In the genomic region with DNA sequence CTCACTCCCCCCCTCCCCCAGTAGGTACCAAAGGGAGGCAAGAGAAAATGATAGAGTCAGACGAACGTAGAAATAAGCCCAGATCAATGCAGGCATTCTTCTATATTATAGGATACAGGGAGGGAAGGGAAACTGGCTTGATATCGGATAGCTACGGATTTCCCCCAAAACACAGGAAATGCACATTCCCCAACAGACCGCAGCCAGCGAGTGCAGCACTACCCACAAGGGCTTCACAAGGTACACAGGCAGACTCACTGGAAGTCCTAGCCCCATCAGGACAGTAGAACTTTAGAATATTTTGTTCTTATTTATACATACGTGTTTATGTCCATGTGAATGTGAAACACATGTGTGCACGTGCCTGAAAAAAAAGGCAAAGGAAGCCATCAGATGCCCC, we compare ENCODE assay signal across 19 mouse cellular contexts.
DNase-seq lines count a peak whose midpoint lies in the region; ATAC-seq lines count a peak whose summit lies in the region.
"Had no signal": no experiment of that assay in that cellular context is flagged by ENCODE, and none has a peak within 500 bp of the region (broad histone marks: within the 10 kb centered on the region; RNA-seq: fewer than 3 reads in every experiment).

No protein-coding gene starts in this region.

- no peaks in the 10 kb centered on the region for H3K27me3 ChIP-seq in heart, embryonic 14.5 days (ENCODE audit: control insufficient read depth, insufficient read depth, low read length)

- no peaks in the 10 kb centered on the region for H3K36me3 ChIP-seq in heart, embryonic 14.5 days (ENCODE audit: control insufficient read depth, insufficient read depth, low read length)
- H3K36me3 ChIP-seq: midbrain, embryonic 15.5 days; neural tube, embryonic 12.5 days; stomach, embryonic 15.5 days had no signal

- no peaks in the 10 kb centered on the region for H3K9me3 ChIP-seq in heart, embryonic 14.5 days (ENCODE audit: control insufficient read depth, low read length)
- H3K9me3 ChIP-seq: midbrain, embryonic 15.5 days; neural tube, embryonic 12.5 days; stomach, embryonic 15.5 days had no signal

- DNase-seq in heart, adult 8-10 months (ENCODE audit: low spot score), result no peak
- DNase-seq in T-cell, adult 2 months (ENCODE audit: low spot score), result peak; percentile 18
- no peak for DNase-seq in ovary, postnatal 36 days (ENCODE audit: low spot score)
- no peak for DNase-seq in adrenal gland, postnatal 14 days
- no peak for DNase-seq in left cerebral cortex, postnatal 36 days (ENCODE audit: low spot score in 2 of 2)
- DNase-seq: adrenal gland, postnatal 25 days; cerebellum, adult 9-10 months; embryo, embryonic 11 days; gastrocnemius, postnatal 25 days; lung, adult 18-20 months; right cerebral cortex, postnatal 4 days had no signal

- H3K4me3 ChIP-seq in heart, embryonic 14.5 days (ENCODE audit: control insufficient read depth in 1 of 2, insufficient read depth in 1 of 2, low read depth in 1 of 2, low read length in 2 of 2), result no peak overlapping the region
- H3K4me3 ChIP-seq: midbrain, embryonic 15.5 days; neural tube, embryonic 12.5 days; stomach, embryonic 15.5 days had no signal

- no peak overlapping the region for H3K27ac ChIP-seq in heart, embryonic 14.5 days (replicated peaks in 1 of 2; ENCODE audit: control insufficient read depth in 1 of 2, insufficient read depth in 1 of 2, low read depth in 2 of 2, low read length in 2 of 2)
- H3K27ac ChIP-seq: kidney, postnatal 0 days; midbrain, embryonic 15.5 days; neural tube, embryonic 12.5 days; stomach, embryonic 15.5 days had no signal

- H3K4me1 ChIP-seq in heart, embryonic 14.5 days (ENCODE audit: control insufficient read depth in 2 of 2, insufficient read depth in 2 of 2, low read length in 2 of 2), result peaks cover 0 to 4% of the 10 kb centered on the region in 2 experiments; a peak in 1 of 4 replicates
- H3K4me1 ChIP-seq: stomach, embryonic 15.5 days had no signal

- intact Hi-C loops in left cerebral cortex, postnatal 36 days (cut with DNase I), result no loop called here

- WGBS in heart, embryonic 14.5 days, result 63% methylated on average over 8 of the region's 8 CpGs

- 0 out of 2 replicates have a peak overlapping the region, but pooled peaks have one; percentile 9 for H3K4me2 ChIP-seq in heart, embryonic 14.5 days (ENCODE audit: low read length)
- H3K4me2 ChIP-seq: heart, embryonic 11.5 days; midbrain, embryonic 15.5 days; neural tube, embryonic 12.5 days had no signal

- no peak for ATAC-seq in heart, embryonic 14.5 days (ENCODE audit: insufficient number of reproducible peaks, insufficient read depth, low FRiP score, low read depth)
- peak; percentile 35 to 56 for ATAC-seq in hematopoietic stem cell, adult 5-6 weeks (replicated peaks in 1 of 2; ENCODE audit: insufficient read depth in 1 of 2, low FRiP score in 2 of 2, low TSS enrichment in 1 of 2, low read depth in 1 of 2, poor library complexity in 2 of 2, severe bottlenecking in 2 of 2)
- ATAC-seq in megakaryocyte progenitor cell, adult 5-6 weeks (replicated peaks; ENCODE audit: poor library complexity), result peak; percentile 39; the same call in 1 of the 2 replicates
- ATAC-seq: midbrain, embryonic 15.5 days had no signal

- no peak overlapping the region for H3K9ac ChIP-seq in heart, embryonic 14.5 days (ENCODE audit: low read length)
- H3K9ac ChIP-seq: midbrain, embryonic 15.5 days; stomach, embryonic 15.5 days had no signal
